Mouse (Mus musculus) cortical plate, adult 2 months (tissue): ENCODE data around the gene Gm42791. TPM values are rescaled to one million over a fixed set of nuclear protein-coding genes. Genes with fewer than 3 reads are reported as not detected.

Source experiments
- H3K27ac ChIP-seq: fragments of 200-500 bp; 2 replicates; pipeline ENCODE4 v1.5.1; 2012; ENCODE audit warnings: low read length, control low read depth, inconsistent platforms; ENCODE audit not compliant: insufficient read depth
- H3K4me1 ChIP-seq: fragments of 200-500 bp; 2 replicates; pipeline ENCODE4 v1.6.1; 2011; ENCODE audit warnings: low read length; ENCODE audit not compliant: control insufficient read depth, insufficient read depth
- H3K4me3 ChIP-seq: fragments of 200-500 bp; 2 replicates; pipeline ENCODE4 v1.5.1; 2011; ENCODE audit warnings: mild to moderate bottlenecking, low read length, control low read depth; ENCODE audit not compliant: insufficient read depth
- CTCF ChIP-seq: fragments of 200-500 bp; IDR thresholded peaks from 2 replicates; pipeline ENCODE4 v1.5.1; 2011; ENCODE audit warnings: mild to moderate bottlenecking, control low read depth, low read length; ENCODE audit not compliant: insufficient read depth; ENCODE audit errors: extremely low read depth
- POLR2A ChIP-seq: fragments of 200-500 bp; IDR thresholded peaks from 2 replicates; pipeline ENCODE4 v1.6.1; 2011; ENCODE audit warnings: mild to moderate bottlenecking, low read length, control low read depth; ENCODE audit not compliant: insufficient read depth; ENCODE audit errors: extremely low read depth
- polyA plus RNA-seq: library from polyadenylated mRNA; depleted of rRNA; stranded (reverse); fragments of >200 nt; gene quantifications from 2 replicates; pipeline ENCODE4 v1.2.3, GENCODE M21; 2012

Gm42791 gene
- polyA plus RNA-seq, 1 experiment = not detected

DNA sequence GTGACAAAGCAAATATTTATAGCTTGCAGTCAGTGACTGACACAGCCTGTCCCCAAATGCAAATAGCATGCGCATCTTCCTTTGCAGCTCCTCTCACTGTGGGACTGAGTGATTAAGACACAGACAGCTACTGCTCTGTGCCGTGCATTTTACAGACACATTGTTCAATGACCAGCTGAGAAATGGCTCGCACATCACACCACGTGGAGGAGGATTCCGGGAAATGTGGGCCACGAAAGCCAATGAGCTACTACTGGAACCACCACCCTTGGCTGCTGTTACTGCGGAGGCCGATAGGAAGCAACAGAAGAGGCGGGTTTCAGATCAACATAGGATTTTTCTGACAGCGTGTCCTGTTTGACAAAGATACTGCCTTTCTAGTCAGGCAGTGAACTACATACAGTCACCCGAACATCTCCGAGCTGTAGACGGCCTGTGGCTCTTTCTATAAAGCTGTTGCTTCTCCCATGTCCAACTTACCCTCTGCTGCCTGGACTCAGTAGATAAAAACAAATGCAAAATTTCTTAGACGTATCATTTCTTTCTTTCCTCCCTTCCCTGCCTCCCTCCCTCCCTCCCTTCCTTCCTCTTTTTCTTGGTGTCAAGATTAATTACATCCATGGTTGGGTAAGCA lies 97.8 kb downstream of the Gm42791 start:
- H3K4me1 ChIP-seq = peaks cover 5% of the 10 kb centered on the region; the same call in 1 of the 2 replicates
- no peak overlapping the region for H3K27ac ChIP-seq
- no peak overlapping the region for H3K4me3 ChIP-seq
- TF ChIP-seq POLR2A (no peak), CTCF (no peak)

DNA sequence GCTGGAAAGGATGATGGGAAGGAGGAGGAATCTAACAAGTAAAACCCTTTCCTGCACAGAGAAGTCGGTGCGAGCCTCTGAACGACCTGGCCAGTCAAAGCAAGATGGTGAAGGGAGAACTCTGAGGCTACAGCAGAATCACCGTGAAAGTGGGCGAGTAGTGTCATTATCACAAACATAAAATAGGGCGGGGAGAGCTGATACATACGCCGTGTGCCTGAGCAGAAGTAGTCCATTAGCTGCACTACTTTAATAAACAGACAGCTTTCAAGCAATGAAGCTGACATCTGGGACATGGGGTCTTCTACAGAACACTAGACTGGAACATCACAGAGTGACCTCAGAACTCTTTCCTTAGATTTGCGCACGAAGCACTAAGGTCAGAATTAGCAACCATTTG lies 98.4 kb downstream of the Gm42791 start:
- no peak for TF ChIP-seq CTCF
- TF ChIP-seq POLR2A = no peak
- Histone ChIP-seq H3K4me1 (peaks cover 5% of the 10 kb centered on the region; the same call in 1 of the 2 replicates), H3K27ac (peak overlapping the region; percentile 28; the same call in 1 of the 2 replicates), H3K4me3 (no peak overlapping the region)

DNA sequence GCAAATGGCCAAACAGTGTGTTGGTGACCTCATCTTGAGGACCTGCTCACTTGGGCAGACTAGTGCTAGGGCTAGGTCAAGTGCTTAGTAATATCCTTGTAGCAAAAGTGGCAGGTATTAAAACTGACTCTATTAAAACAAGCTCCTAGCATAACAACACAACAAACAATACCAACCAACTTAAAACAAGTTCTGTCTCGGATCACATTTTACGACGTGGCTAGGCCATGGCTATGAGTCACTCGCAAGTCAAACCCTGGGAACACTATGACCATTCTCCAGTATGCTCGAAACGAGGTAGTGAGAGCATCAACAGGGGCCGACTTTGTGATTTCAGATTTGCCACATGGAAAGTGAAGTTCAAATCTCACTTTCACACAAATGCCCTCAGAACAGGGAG lies 99.1 kb downstream of the Gm42791 start:
- TF ChIP-seq CTCF = no peak
- no peak for TF ChIP-seq POLR2A
- H3K27ac ChIP-seq = no peak overlapping the region
- H3K4me1 ChIP-seq = peaks cover 5% of the 10 kb centered on the region; the same call in 1 of the 2 replicates
- H3K4me3 ChIP-seq = no peak overlapping the region

DNA sequence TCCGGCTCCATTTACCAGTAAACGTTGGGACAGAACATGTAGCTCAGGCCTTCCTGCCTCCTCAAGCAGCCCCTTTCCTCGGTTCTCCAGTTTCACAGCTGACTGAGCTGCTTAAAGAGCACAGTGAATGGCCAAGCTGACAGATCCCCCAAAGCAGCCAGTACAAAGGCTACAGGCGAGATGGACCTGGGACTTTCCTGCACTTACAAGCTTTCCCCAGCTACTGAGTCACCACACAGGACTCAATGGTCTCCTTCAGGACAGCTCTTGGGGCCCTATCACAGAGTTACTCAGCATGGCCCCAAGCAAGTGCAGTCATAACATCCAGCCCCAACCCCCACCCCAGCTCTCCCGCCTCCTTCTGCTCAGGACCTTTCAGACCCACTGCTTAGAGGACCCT lies 99.9 kb downstream of the Gm42791 start:
- no peak for TF ChIP-seq CTCF
- no peak for TF ChIP-seq POLR2A
- H3K4me3 ChIP-seq = no peak overlapping the region
- no peak overlapping the region for H3K27ac ChIP-seq
- H3K4me1 ChIP-seq = peaks cover 5% of the 10 kb centered on the region; the same call in 1 of the 2 replicates

DNA sequence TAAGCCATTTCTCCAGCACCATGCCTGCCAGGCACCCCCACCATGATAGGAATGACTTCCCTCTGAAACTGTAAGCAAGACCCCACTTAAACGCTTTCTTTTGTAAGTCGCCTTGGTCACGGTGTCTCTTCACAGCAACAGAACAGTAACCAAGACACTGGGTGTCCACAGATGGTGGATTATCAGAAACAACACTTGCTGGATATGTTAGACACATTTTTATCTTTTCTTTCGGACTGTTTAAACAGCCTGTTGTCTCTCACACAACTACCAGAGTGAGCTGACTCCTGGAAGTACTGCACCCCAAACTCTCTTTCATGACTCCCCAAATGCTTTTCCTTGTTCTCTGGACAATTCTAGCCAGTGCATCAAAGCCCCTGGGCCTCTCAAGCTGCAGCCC lies 104.7 kb downstream of the Gm42791 start:
- TF ChIP-seq POLR2A (no peak), CTCF (no peak)
- Histone ChIP-seq H3K4me3 (no peak overlapping the region), H3K27ac (no peak overlapping the region), H3K4me1 (no peaks in the 10 kb centered on the region)

DNA sequence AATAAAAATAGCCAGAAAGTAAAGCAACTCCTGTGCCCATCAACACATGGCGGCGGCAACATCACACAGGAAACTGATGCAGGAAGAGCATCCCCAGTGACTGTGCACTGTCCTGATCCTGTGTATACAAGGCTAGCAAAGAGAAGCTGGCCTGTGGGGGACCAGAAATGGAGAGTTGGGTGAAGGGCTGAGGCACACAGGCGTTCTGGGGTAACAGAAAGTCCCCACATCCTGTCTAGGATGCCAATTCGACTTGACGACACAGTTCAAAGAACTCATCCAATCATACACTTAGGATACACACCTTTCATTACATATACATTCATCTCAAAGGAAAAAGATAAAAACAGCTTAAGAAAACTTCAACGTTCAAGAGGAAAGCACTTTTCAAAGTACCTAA lies 106.9 kb downstream of the Gm42791 start:
- no peak overlapping the region for H3K4me3 ChIP-seq
- no peak for TF ChIP-seq CTCF
- TF ChIP-seq POLR2A = no peak

DNA sequence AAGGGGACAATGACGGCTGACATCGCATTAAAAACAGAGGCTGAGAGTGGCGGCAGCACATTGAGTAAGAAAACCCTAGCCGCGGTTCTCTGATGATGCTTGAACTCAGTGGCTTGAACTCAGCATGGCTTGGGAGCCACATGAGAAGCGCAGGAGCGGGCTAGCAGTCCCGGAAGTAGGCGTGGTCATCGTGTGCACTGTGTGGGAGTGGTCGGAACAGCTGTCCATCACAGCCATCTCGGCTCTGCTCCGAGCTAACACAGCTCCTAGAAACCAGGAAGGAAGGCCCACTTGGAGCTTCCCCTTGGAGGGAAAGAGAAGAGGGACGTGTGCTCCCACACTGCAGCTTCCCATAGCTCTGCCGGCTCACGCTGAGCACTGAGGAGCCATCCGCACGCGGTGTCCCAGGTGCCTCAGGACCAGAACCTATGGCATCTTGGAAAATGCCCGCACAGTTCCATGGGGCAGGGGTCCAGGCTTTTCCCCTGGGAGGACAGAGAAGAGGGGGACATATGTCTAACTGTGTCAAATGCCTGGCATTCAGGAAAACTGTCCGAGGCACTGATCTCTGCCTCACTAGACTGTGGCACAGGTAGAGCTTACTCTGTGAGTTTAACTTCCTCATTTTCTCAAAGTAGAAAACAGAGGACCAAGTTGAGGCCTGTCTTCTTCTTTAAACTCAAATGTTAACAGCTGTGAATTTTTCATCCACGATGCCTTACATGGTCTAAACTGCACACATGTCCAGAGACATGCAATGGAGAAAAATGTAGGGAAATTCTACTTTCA lies 108.9 kb downstream of the Gm42791 start:
- H3K27ac ChIP-seq = no peak overlapping the region
- TF ChIP-seq POLR2A (no peak), CTCF (no peak)
- H3K4me3 ChIP-seq = no peak overlapping the region
- H3K4me1 ChIP-seq = no peaks in the 10 kb centered on the region

More for the DNA sequence above, 106.9 kb downstream of the Gm42791 start:
- H3K4me1 ChIP-seq = no peaks in the 10 kb centered on the region
- H3K27ac ChIP-seq = no peak overlapping the region

DNA sequence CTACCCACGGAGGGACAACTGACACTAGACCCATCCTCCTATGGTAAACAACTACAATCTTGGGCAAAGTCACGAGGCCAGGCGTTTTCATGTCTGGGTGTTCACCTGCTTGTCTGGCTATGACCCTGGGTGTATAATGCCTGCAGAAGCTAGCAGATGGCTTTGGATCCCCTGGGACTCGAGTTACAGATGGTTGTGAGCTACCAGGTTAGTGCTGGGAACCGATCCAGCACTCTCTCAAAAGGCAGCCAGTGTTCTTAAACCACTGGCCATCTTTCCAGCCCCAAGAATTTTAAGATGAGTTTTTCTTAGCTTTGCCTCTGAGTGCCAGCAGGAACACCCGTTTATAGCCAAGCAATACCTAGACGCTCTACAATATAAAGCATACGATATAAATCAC lies 111.3 kb downstream of the Gm42791 start:
- Histone ChIP-seq H3K4me3 (no peak overlapping the region), H3K27ac (no peak overlapping the region), H3K4me1 (no peaks in the 10 kb centered on the region)
- TF ChIP-seq CTCF (no peak), POLR2A (no peak)

DNA sequence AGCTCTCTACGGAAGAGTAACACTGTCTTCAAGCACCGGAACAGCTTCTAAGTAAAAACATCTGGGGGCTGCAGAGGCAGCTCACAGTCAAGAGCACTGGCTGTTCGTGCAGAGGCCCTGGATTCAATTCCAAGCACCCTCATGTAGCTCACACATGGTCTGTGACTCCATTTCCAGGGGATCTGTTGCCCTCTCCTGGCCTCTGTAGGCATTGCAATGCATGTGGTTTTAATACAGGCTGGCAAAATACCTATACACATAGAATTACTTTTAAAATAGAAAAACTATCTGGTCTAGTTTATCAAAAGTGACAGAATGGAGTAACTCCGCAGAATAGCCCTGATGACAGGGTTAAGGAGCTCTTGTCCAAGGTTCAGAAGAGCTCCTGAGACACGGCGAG lies 115.7 kb downstream of the Gm42791 start:
- no peak overlapping the region for H3K27ac ChIP-seq
- no peak overlapping the region for H3K4me3 ChIP-seq
- TF ChIP-seq POLR2A = no peak
- 0 out of 2 replicates have a peak, but pooled peaks have one; percentile 5 for TF ChIP-seq CTCF
- no peaks in the 10 kb centered on the region for H3K4me1 ChIP-seq

DNA sequence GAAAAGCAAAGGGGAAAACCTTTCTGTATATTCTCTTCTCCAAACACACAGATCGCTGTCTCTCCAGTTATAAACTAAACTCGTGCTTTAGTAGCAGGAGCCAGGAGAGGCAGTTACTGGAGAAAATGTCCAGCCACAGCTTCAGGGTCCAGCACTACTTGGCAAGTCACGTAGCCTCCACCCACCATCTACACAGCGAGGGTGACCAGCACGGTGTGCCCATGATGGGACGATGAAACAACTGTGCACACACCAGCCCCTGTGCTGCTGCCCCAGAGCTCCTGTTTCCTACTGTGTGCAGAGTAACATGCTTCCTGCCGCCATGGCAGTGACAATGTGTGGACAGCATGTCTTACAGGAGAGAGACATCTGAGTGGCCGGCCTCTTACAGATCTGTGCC lies 121.8 kb downstream of the Gm42791 start:
- Histone ChIP-seq H3K4me3 (no peak overlapping the region), H3K27ac (no peak overlapping the region), H3K4me1 (no peaks in the 10 kb centered on the region)
- TF ChIP-seq CTCF = no peak
- no peak for TF ChIP-seq POLR2A
